Mouse (Mus musculus) regulatory T cell (primary cell): Measurements from ENCODE around the gene Basp1.

Experiments
- in situ Hi-C: fragments of 300-600 bp; cut with MboI, MseI; formaldehyde crosslinking; loops from one replicate; pipeline ENCODE4 v1.15.1; 2025; ENCODE audit warnings: high pct_unique_total_duplicates

Gene Basp1

DNA sequence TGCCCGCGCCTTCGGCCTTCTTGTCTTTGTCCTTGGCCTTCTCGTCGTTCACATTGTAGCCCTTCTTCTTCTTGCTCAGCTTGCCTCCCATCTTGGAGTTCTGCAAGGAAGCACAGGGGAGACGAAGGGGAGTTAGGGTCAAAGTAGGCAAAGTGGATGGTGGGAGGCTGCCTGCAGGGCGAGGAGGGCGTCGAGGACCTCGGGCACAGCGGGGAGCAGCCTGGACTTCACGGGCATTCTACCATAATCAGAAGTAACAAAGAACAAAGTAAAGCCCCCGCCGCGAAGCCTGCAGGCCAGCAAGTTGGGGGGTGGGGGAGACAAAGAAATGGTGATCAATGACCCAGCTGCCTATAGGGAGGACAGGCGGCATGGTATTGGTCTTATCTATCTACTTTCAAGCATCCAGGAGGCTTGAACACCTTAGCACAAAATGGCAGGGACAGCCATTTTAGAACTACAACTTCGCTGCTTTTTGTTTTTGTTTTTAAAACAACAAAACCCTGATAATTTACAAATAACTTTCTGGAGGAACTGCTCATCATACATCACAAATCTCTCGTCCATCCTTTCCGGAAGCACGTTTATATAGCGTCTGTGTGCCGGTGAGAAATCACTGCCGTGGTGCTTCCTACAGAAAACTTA, 48.6 kb downstream of the Basp1 start:
- in situ Hi-C loops, result no loop called here

DNA sequence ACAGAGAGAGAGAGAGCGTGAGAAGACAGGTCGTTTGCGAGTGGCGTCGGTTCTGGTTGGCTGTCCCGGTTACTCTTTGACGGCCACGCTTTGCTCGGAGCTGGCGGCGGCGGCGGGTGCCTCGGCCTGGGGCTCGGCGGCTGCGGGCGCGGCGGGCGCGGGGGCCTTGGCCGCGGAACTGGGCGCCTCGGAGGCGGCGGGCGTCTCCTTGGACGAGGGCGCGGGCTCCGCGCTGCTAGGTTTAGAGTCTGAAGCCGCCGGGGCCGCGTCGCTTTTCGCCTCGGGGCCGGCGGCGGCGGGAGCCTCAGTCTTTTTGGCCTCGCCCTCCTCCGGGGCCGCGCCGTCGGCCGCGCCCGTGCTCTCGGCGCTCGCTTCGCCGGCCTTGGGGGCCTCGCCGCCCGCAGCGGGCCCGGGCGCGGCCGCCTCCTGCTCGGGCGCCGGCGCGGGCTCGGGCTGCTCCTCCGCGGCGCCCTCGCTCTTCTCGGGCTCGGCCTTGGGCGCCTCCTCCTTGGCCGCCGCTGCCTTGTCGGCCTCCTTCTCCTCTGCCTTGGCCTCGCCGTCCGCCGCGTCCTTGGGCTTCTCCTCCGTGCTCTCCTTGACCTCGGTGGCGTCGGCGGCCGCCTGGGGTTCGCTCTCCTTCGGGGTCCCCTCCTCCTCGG, 49.3 kb downstream of the Basp1 start:
- in situ Hi-C loops, result no loop called here

DNA sequence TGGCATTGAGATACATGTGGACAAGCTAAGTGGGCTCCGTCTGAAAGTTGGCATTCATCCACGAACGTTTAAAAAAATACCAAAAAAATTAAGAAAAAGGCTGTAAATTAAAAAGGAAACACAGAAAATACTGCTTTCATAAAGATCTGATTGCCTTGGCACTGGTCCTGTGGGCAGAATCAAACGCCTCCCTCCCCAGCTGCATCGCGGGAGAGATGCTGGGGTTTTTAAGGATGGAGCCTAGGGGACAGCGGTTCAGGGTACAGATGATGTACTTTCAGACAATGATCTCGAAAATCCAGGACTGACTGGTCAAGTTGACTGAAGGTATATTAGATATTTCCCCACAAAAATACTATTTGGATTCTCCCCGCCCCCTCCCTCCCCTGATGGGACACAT, 49.9 kb downstream of the Basp1 start:
- in situ Hi-C loops, result no loop called here

DNA sequence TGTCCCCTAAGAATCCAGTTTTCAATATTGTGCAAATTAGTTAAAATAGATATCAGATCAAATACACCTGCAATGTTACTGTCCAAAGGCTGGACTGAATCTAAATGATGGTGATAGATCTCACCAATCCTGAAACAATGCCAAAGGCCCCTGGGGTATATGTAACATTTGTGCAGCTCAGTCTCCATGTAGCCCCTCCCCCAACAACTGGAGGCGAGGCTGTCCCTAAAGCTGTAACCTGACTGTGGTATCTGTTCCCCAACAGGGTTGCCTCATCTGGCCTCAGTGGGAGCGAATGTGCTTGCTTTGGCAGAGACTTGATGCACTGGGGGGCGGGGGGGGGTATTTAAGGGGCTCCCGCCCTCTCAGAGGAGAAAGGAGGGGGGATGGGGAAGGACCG, 52.7 kb downstream of the Basp1 start:
- in situ Hi-C loops, result no loop called here

DNA sequence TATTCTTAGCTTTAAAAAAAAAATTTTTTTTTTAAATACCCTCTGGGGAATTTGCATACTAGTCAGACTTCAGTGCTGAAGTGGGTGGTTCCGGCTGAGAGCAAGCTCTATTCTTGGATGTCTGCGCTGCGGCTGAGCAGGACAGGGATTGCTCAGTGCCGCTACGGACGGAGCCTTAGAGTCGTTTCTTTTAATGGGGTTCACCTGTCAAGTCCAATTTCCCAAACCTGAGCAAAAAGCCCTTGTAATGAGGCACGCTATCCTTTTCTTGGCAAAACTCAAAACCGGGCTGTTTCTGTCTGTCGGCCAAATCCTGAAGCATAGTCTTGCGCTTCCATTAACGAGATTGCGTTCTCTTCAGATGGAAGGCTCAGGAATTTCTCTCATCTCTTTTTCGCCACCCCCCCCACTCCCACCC, 54.9 kb downstream of the Basp1 start:
- in situ Hi-C loops, result loop anchor here (5.0 kb wide), 1 partner anchor 44 kb away; no protein-coding TSS in a partner anchor

DNA sequence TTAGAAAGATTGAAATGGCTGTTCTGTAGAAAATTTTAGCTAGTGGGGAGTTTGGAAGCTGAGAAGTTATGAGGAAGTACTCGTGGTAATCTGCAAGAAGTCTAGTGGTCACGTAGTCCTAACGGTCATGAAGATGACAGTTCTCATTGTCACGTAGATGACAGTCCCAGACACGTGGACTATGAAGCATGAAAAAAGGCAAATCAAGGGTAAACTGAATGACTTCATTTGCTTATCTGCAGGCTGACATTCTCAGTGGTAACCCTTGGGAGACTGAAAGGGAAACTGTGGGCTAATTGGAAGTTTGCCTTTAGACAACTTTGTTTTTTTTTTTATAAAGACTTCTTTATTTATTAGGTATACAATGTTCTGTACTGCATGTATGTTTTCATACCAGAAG, 58.2 kb downstream of the Basp1 start:
- in situ Hi-C loops, result loop anchor here (5.0 kb wide), 1 partner anchor 47 kb away; no protein-coding TSS in a partner anchor

DNA sequence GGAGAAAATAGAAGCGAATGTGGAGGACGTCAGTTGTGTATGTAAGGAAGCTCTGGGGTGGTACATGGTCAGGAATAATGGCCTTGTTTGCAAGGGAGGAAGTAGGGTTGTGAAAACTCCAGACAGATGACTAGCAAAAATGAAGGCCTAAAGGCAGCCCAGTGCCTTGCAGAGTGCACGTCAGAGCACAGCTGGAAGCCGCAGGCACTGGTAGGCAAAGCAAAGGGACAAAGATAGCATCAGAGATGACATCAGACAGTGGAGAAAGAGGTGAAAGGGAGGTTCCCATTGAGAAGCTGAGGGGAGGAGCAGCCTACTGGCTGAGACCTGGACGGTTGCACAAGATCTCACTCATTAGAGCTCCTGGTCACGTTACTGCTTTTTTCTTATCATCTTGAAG, 58.8 kb downstream of the Basp1 start:
- in situ Hi-C loops, result loop anchor here (5.0 kb wide), 1 partner anchor 48 kb away; no protein-coding TSS in a partner anchor

DNA sequence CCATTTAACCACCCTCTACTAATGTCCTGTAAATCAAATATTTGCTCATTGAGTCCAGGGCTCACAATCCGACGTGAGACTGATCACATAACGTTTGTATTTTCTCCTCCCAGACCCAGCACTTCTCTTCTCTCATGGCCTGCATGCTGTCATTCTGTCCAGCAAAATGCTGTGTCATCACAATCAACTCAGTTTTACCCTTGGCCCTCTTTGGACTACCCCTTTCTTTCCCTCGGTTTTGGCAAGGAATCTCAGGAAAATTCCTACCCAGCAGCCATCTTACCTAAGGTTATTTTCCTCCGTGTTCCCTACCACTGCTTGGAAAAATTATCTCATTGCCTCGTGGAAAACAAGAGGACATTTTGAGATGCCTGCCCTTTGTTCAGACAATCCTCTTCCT, 60.1 kb downstream of the Basp1 start:
- in situ Hi-C loops, result no loop called here

DNA sequence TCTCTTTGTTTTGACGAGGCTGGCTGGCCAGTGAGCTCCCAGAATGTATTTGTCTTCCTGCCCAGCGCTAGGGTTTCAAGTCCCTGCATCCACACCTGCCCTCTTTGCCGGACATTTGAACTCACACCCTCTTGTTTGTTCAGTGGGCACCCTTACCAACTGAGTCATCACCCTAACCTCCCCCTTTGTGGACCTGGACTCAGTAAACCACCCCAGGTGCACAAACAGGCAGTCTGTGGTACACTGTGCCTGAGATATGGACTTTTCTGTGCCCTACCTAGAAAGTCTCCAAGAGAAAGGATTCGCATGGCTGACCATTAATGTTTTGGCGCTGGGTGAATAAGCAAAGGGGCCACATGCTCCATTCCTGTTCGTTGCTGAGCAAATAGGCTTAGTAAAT, 70.3 kb downstream of the Basp1 start:
- in situ Hi-C loops, result loop anchor here (10.0 to 25.0 kb wide), 2 partner anchors 1092 to 1856 kb away; no protein-coding TSS in a partner anchor

DNA sequence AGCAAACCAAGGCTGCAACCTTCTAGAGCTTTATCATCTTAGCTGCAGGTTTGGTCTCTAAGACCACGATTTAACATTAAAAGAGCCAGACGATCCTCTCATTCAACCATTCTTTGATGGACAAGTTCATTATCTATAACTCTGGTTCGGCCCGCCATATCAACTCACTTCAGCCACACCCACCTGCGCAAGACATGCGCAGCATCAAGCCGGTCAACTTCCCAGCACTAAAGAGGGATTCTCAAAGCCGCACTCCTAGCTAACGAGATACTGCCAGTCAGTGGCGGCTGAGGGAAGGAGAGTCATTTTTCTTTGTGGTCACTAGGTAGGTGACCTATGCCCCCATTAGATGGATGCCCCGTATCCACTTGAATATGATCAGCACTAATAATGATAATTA, 78.3 kb downstream of the Basp1 start:
- in situ Hi-C loops, result loop anchor here (25.0 kb wide), 1 partner anchor 1848 kb away; no protein-coding TSS in a partner anchor

DNA sequence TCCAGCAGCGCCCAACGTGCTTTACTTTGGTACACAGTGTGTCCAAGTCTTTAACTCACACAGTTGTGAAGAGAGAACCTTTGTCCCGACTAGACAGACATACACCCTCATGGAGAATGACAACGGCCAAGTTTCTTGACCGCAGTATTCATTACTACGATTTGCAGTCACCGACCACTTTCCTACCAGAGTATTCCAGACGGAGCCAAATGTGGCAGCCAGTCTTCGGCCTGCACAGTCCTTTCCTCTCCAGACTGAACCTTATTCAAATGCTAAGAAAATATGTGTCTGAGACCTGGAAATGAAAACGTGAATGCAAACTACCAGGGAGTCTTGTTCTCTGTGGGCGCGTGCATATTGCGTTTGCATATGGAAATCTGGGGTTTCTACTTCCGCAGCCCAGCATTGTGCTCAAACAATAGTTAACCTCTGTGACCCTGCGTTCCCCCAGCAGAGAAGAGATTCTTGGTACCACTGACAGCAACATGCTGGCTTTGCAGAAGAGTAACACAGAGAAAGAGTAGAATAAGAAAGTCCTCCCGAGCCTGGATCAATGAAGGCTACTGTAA, 81.6 kb downstream of the Basp1 start:
- in situ Hi-C loops, result loop anchor here (25.0 kb wide), 1 partner anchor 1845 kb away; no protein-coding TSS in a partner anchor

DNA sequence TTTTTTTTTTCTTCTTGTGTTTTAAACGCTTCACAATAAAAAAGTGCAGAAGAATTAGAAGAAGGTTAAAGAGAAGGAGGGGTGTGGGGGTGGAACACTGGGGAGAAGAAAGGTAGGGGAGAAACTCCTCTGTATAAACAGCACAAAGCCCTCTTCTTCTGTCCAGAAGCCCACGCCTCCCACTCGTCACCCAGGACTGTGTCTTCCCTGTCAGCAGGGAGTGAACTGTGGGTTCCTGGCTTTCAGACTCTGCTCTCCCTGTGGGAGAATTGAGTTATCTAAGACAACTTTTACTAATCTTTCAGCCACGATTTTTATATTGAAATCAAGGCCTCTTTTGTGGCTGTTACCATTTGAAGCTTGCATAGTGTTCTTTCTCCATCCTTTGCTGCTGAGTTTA, 82.6 kb downstream of the Basp1 start:
- in situ Hi-C loops, result loop anchor here (25.0 kb wide), 1 partner anchor 1844 kb away; no protein-coding TSS in a partner anchor

DNA sequence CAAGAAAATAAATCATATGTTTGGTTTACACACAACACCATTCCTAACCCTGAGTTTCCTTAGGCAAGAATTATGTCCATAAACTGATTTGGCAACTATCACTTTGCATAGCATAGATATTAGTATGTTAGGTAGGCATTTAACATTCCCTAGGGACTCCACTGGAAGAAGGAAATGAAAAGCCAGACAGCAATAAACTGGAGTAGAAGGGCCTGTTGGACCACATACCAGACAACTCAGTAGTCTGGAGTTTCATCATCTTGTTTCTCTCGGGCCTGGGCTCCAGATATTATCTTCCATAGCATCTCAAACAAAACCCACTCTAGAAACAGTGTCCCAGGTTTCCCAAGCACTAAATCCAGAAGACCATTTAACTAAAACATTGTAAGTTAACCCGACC, 91.0 kb downstream of the Basp1 start:
- in situ Hi-C loops, result no loop called here

DNA sequence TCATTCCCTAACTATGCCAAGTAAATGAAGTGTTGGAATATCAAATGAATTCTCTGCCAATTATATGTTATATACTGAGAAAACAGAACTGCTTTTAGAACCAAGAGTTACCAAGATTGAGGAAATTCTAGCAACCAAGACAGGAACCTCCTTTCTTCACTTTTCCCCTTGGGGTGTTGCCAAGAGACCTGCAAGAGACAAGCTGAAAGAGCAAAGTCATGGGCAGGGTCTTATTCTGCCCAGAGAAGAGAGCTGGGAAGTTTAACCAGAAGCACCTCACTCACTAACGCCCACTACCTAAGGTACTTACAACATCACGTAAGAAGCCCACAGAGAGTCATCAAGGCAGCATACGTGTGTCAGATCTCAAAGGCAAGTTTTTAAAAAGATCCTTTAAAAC, 91.5 kb downstream of the Basp1 start:
- in situ Hi-C loops, result no loop called here

DNA sequence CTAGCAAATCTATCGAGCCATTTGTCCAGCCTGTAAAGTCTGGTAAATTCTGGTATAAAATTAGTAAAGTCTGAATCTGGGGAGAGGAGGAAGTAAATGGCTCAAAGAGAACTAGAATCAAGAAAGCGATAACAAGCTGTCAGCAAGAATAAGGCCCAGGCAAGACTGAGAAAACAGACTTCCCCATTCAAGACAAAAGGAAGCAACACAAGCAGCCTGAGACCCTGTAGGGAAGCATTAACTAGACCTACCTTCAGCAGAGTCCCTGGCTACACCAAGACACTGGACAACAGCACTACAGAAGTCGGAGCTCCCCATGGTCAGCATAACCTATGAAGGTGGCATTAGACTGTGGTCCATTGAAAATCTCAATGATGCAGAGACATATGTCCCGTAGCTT, 91.9 kb downstream of the Basp1 start:
- in situ Hi-C loops, result no loop called here

DNA sequence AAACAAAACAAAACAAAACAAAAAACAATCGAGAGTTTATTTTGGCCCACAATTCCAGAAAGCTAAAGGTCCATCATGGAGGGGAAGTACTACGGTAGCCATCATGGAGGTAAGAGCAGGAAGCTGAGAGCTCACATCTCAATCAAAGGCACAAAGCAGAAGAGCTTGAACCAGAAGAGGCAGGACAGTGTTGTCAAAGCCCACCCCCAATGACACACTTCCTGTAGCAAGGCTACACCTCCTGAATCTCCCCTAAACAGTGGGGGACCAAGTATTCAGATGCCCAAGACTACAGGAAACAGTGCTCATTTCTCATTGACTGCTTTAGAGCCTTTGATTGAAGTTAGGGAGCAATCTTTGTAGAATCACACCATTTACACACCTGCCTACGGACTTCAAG, 99.1 kb downstream of the Basp1 start:
- in situ Hi-C loops, result no loop called here
